Mouse (Mus musculus): ENCODE data around the gene Mfsd4a. TPM values are rescaled to one million over a fixed set of nuclear protein-coding genes. Genes with fewer than 3 reads are reported as not detected.
A peak's percentile ranks its signal among the peaks of the same experiment; 100 is the strongest.

Mfsd4a gene
- polyA plus RNA-seq, 1 experiment from 2014 or later, result 6.3 TPM

DNA sequence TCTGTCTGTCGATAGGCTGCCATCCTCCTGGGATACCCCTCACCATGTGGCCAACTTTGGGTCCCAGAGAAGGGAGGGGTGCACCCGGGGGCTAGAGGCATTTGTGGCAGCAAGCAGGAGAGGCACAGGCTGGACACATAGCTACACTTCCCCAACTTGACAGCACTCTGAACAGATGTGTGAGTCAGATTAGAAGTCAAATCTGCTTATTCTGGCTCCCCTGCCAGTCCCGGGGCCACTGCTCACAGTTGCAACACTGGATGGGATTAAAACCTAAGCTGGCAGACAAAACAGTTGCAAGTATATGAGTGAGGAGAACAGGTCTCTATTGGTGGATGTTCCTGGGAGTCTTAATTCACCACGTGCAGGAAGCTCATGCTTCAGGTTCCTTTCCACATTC lies 31.9 kb upstream of the Mfsd4a start:
- Histone ChIP-seq H3K4me1 (ENCODE audit: control insufficient read depth, low read depth, low read length) (peaks cover 5% of the 10 kb centered on the region), H3K27me3 (ENCODE audit: control insufficient read depth, insufficient read depth, low read depth, low read length) (no peaks in the 10 kb centered on the region), H3K4me3 (ENCODE audit: low read depth, low read length) (no peak overlapping the region), H3K9ac (ENCODE audit: low read depth, low read length) (no peak overlapping the region), H3K4me2 (ENCODE audit: low read depth, low read length) (no peak overlapping the region), H3K36me3 (ENCODE audit: control insufficient read depth, insufficient read depth) (no peaks in the 10 kb centered on the region), H3K27ac (ENCODE audit: low read length) (no peak overlapping the region), H3K9me3 (replicated peaks; ENCODE audit: control insufficient read depth, low read length) (no peaks in the 10 kb centered on the region)
- WGBS (ENCODE audit: insufficient replicate concordance), result 15% methylated on average over 4 of the region's 4 CpGs
- ATAC-seq (ENCODE audit: low read depth), result no peak

DNA sequence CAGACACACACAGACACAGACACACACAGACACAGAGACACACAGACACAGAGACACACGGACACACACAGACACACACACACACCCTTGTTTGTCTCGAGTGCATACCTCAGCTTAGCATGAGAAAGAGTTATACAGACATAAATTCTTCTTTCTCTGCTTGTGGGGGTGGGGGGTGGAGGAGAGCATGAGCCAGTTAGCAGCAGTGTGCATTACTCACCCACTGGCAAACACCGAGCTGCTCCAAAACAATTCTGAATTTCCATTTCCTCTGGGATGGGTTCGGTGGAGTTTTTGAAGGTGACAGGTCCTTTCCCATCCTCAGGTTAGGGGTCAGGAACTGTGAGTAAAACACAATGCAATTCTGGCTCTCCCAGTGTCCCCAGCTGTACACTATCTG lies 31.2 kb upstream of the Mfsd4a start:
- Histone ChIP-seq H3K4me3 (ENCODE audit: low read depth, low read length) (no peak overlapping the region), H3K27me3 (ENCODE audit: control insufficient read depth, insufficient read depth, low read depth, low read length) (no peaks in the 10 kb centered on the region), H3K4me1 (ENCODE audit: control insufficient read depth, low read depth, low read length) (peaks cover 5% of the 10 kb centered on the region), H3K27ac (ENCODE audit: low read length) (no peak overlapping the region), H3K36me3 (ENCODE audit: control insufficient read depth, insufficient read depth) (no peaks in the 10 kb centered on the region), H3K4me2 (ENCODE audit: low read depth, low read length) (no peak overlapping the region), H3K9me3 (replicated peaks; ENCODE audit: control insufficient read depth, low read length) (no peaks in the 10 kb centered on the region), H3K9ac (ENCODE audit: low read depth, low read length) (no peak overlapping the region)
- ATAC-seq (ENCODE audit: low read depth), result no peak
- 45% methylated on average over 4 of the region's 4 CpGs for WGBS (ENCODE audit: insufficient replicate concordance)

- Histone ChIP-seq H3K27me3 (ENCODE audit: control insufficient read depth, insufficient read depth, low read depth, low read length) (no peaks in the 10 kb centered on the region), H3K9ac (ENCODE audit: low read depth, low read length) (no peak overlapping the region), H3K9me3 (replicated peaks; ENCODE audit: control insufficient read depth, low read length) (no peaks in the 10 kb centered on the region), H3K4me2 (ENCODE audit: low read depth, low read length) (no peak overlapping the region), H3K4me3 (ENCODE audit: low read depth, low read length) (no peak overlapping the region), H3K4me1 (ENCODE audit: control insufficient read depth, low read depth, low read length) (peaks cover 5% of the 10 kb centered on the region), H3K27ac (ENCODE audit: low read length) (no peak overlapping the region), H3K36me3 (ENCODE audit: control insufficient read depth, insufficient read depth) (no peaks in the 10 kb centered on the region)
- no peak for ATAC-seq (ENCODE audit: low read depth)
- WGBS (ENCODE audit: insufficient replicate concordance), result 5% methylated on average over 1 of the region's 1 CpGs
These were observed 30.2 kb upstream of the Mfsd4a start for GRCm38 (mm10) chr1:132098076-132098475.

GRCm38 (mm10) chr1:132095356-132096004 lies 27.6 kb upstream of the Mfsd4a start:
- 15% methylated on average over 11 of the region's 11 CpGs for WGBS (ENCODE audit: insufficient replicate concordance)
- no peaks in the 10 kb centered on the region for H3K9me3 ChIP-seq (replicated peaks; ENCODE audit: control insufficient read depth, low read length)
- H3K4me3 ChIP-seq (ENCODE audit: low read depth, low read length), result no peak overlapping the region
- H3K27me3 ChIP-seq (ENCODE audit: control insufficient read depth, insufficient read depth, low read depth, low read length), result no peaks in the 10 kb centered on the region
- H3K27ac ChIP-seq (ENCODE audit: low read length), result no peak overlapping the region
- H3K9ac ChIP-seq (ENCODE audit: low read depth, low read length), result no peak overlapping the region
- no peaks in the 10 kb centered on the region for H3K36me3 ChIP-seq (ENCODE audit: control insufficient read depth, insufficient read depth)
- H3K4me1 ChIP-seq (ENCODE audit: control insufficient read depth, low read depth, low read length), result peaks cover 5% of the 10 kb centered on the region
- H3K4me2 ChIP-seq (ENCODE audit: low read depth, low read length), result no peak overlapping the region
- peak; percentile 55; the same call in 1 of the 2 replicates for ATAC-seq (ENCODE audit: low read depth)

DNA sequence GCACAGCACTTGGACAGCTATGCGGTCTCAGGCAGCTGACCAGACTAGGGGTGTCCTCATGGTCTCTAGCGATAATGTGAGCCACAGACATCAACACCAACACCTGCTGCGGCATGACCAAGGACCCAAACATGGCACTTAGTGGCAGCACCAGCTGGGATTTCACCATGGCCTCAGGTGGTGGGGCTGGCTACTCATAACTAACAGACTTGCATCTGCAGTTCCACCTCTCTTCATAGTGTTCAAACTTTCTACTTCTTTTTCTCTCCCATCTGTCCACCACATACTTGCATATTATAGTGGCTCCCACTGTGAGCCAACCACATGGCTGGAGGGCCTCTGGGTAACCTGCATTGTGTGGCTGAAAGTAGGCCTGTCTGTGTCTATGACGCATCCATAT lies 25.4 kb upstream of the Mfsd4a start:
- H3K9me3 ChIP-seq (replicated peaks; ENCODE audit: control insufficient read depth, low read length), result no peaks in the 10 kb centered on the region
- no peaks in the 10 kb centered on the region for H3K27me3 ChIP-seq (ENCODE audit: control insufficient read depth, insufficient read depth, low read depth, low read length)
- no peak overlapping the region for H3K4me3 ChIP-seq (ENCODE audit: low read depth, low read length)
- no peak overlapping the region for H3K9ac ChIP-seq (ENCODE audit: low read depth, low read length)
- WGBS (ENCODE audit: insufficient replicate concordance), result 70% methylated on average over 4 of the region's 4 CpGs
- H3K36me3 ChIP-seq (ENCODE audit: control insufficient read depth, insufficient read depth), result no peaks in the 10 kb centered on the region
- no peak overlapping the region for H3K27ac ChIP-seq (ENCODE audit: low read length)
- ATAC-seq (ENCODE audit: low read depth), result no peak
- no peak overlapping the region for H3K4me2 ChIP-seq (ENCODE audit: low read depth, low read length)
- H3K4me1 ChIP-seq (ENCODE audit: control insufficient read depth, low read depth, low read length), result peaks cover 5% of the 10 kb centered on the region

DNA sequence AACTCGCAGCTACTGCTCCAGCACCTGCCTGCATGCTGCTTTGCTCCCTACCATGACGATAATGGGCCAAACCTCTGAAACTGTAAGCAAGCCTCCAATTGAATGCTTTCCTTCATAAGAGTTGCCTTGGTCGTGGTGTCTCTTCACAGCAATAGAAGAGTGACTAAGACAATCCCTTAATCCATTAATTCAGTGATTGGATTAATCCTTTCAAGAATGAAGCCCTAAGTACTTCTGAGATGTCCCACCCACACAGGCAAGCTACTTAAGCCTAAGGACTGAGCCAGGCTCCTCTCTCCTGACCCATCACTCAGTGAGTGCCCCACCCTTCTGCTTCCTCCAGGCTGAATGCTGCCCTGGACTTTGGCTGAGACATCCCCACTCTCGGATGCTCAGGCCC lies 22.4 kb upstream of the Mfsd4a start:
- Histone ChIP-seq H3K4me1 (ENCODE audit: control insufficient read depth, low read depth, low read length) (peaks cover under 1% of the 10 kb centered on the region; the same call in 1 of the 2 replicates), H3K27me3 (ENCODE audit: control insufficient read depth, insufficient read depth, low read depth, low read length) (no peaks in the 10 kb centered on the region), H3K36me3 (ENCODE audit: control insufficient read depth, insufficient read depth) (no peaks in the 10 kb centered on the region), H3K4me2 (ENCODE audit: low read depth, low read length) (no peak overlapping the region), H3K27ac (ENCODE audit: low read length) (no peak overlapping the region), H3K9ac (ENCODE audit: low read depth, low read length) (no peak overlapping the region), H3K4me3 (ENCODE audit: low read depth, low read length) (no peak overlapping the region), H3K9me3 (replicated peaks; ENCODE audit: control insufficient read depth, low read length) (no peaks in the 10 kb centered on the region)
- WGBS (ENCODE audit: insufficient replicate concordance), result 57% methylated on average over 4 of the region's 4 CpGs
- no peak for ATAC-seq (ENCODE audit: low read depth)

DNA sequence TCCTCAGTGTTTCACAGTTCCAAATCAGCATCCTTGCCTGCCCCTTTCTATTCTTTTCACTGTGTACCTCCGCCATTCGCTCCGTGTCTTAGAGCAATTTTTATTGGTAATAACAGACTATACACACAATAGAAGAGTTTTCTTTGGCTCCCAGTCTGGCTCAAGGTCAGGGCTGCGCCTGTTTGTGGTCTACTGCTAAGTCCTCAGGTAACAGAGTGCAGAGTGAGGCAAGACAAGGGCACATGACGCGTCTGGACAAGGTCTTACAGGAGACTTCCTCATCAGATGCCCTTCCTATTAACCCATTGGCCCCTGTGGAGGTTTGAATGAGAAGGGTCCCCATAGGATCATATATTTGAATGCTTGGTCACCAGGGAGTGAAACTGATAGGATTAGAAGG lies 21.9 kb upstream of the Mfsd4a start:
- H3K9ac ChIP-seq (ENCODE audit: low read depth, low read length), result no peak overlapping the region
- no peak overlapping the region for H3K27ac ChIP-seq (ENCODE audit: low read length)
- no peaks in the 10 kb centered on the region for H3K4me1 ChIP-seq (ENCODE audit: control insufficient read depth, low read depth, low read length)
- H3K9me3 ChIP-seq (replicated peaks; ENCODE audit: control insufficient read depth, low read length), result no peaks in the 10 kb centered on the region
- no peak overlapping the region for H3K4me3 ChIP-seq (ENCODE audit: low read depth, low read length)
- WGBS (ENCODE audit: insufficient replicate concordance), result 55% methylated on average over 6 of the region's 6 CpGs
- H3K27me3 ChIP-seq (ENCODE audit: control insufficient read depth, insufficient read depth, low read depth, low read length), result no peaks in the 10 kb centered on the region
- no peak overlapping the region for H3K4me2 ChIP-seq (ENCODE audit: low read depth, low read length)
- ATAC-seq (ENCODE audit: low read depth), result no peak
- H3K36me3 ChIP-seq (ENCODE audit: control insufficient read depth, insufficient read depth), result no peaks in the 10 kb centered on the region

GRCm38 (mm10) chr1:132088181-132088671 lies 20.4 kb upstream of the Mfsd4a start:
- WGBS (ENCODE audit: insufficient replicate concordance), result 69% methylated on average over 5 of the region's 5 CpGs
- no peaks in the 10 kb centered on the region for H3K4me1 ChIP-seq (ENCODE audit: control insufficient read depth, low read depth, low read length)

GRCm38 (mm10) chr1:132085181-132086049 lies 17.6 kb upstream of the Mfsd4a start:
- H3K36me3 ChIP-seq (ENCODE audit: control insufficient read depth, insufficient read depth), result no peaks in the 10 kb centered on the region
- H3K4me2 ChIP-seq (ENCODE audit: low read depth, low read length), result no peak overlapping the region
- H3K4me1 ChIP-seq (ENCODE audit: control insufficient read depth, low read depth, low read length), result no peaks in the 10 kb centered on the region
- 29% methylated on average over 7 of the region's 7 CpGs for WGBS (ENCODE audit: insufficient replicate concordance)
- H3K27me3 ChIP-seq (ENCODE audit: control insufficient read depth, insufficient read depth, low read depth, low read length), result no peaks in the 10 kb centered on the region
- no peak for ATAC-seq (ENCODE audit: low read depth)
- H3K27ac ChIP-seq (ENCODE audit: low read length), result no peak overlapping the region
- no peak overlapping the region for H3K4me3 ChIP-seq (ENCODE audit: low read depth, low read length)
- no peaks in the 10 kb centered on the region for H3K9me3 ChIP-seq (replicated peaks; ENCODE audit: control insufficient read depth, low read length)
- H3K9ac ChIP-seq (ENCODE audit: low read depth, low read length), result no peak overlapping the region

More at GRCm38 (mm10) chr1:132088181-132088671, 20.4 kb upstream of the Mfsd4a start:
- Histone ChIP-seq H3K27me3 (ENCODE audit: control insufficient read depth, insufficient read depth, low read depth, low read length) (no peaks in the 10 kb centered on the region), H3K4me2 (ENCODE audit: low read depth, low read length) (no peak overlapping the region), H3K4me3 (ENCODE audit: low read depth, low read length) (no peak overlapping the region), H3K27ac (ENCODE audit: low read length) (no peak overlapping the region), H3K9me3 (replicated peaks; ENCODE audit: control insufficient read depth, low read length) (no peaks in the 10 kb centered on the region), H3K36me3 (ENCODE audit: control insufficient read depth, insufficient read depth) (no peaks in the 10 kb centered on the region), H3K9ac (ENCODE audit: low read depth, low read length) (no peak overlapping the region)
- ATAC-seq (ENCODE audit: low read depth), result no peak
